Comparison of ENCODE assay signal across 8 mouse cellular contexts in genomic region chr1:21166287-21166733, GRCm38 (mm10). TPM values are rescaled to one million over a fixed set of nuclear protein-coding genes. Genes with fewer than 3 reads are reported as not detected.
DNase-seq lines count a peak whose midpoint lies in the region; ATAC-seq lines count a peak whose summit lies in the region.

No protein-coding gene starts in this region.

- H3K9ac ChIP-seq in hindbrain, embryonic 12.5 days: peak overlapping the region; percentile 25

- H3K4me3 ChIP-seq in hindbrain, embryonic 12.5 days: peak overlapping the region; percentile 39

- H3K4me1 ChIP-seq in hindbrain, embryonic 12.5 days: peaks cover 10% of the 10 kb centered on the region

- ATAC-seq in hindbrain, embryonic 12.5 days (ENCODE audit: low FRiP score): peak; percentile 96

- no peaks in the 10 kb centered on the region for H3K36me3 ChIP-seq in hindbrain, embryonic 12.5 days

- H3K4me2 ChIP-seq in hindbrain, embryonic 12.5 days (replicated peaks): peak overlapping the region; percentile 70

- H3K27ac ChIP-seq in hindbrain, embryonic 12.5 days: no peak overlapping the region

- peak; percentile 47 for DNase-seq in MEL-GATA-1-ER (ENCODE audit: extremely low read depth, low read depth)
- peak; percentile 70 for DNase-seq in cerebellum, adult 8-10 months
- DNase-seq in frontal cortex, postnatal 10 days (ENCODE audit: low spot score in 2 of 2): peak; percentile 76 to 82
- peak; percentile 80 to 88 for DNase-seq in layer of hippocampus, postnatal 14 days (ENCODE audit: low spot score in 2 of 2)
- DNase-seq in lung, postnatal 14 days: peak; percentile 86
- DNase-seq in retina, embryonic 14.5 days (ENCODE audit: low spot score): peak; percentile 92
- peak; percentile 87 for DNase-seq in thymus, postnatal 4 days

- under 1% methylated on average over 15 of the region's 15 CpGs for WGBS in hindbrain, embryonic 12.5 days

- H3K9me3 ChIP-seq in hindbrain, embryonic 12.5 days (replicated peaks): no peaks in the 10 kb centered on the region

- peaks cover 10% of the 10 kb centered on the region; the same call in 1 of the 2 replicates for H3K27me3 ChIP-seq in hindbrain, embryonic 12.5 days

RNA-seq across cellular contexts. Expression of gene Tmem14a, which starts 52.1 kb away (rescaled TPM):
- polyA plus RNA-seq in hindbrain, embryonic 12.5 days (2016; fragmentation: Nextera tagmentation; extraction: Ambion mirVana): 13.7 and 15.3 TPM in 2 replicates
- total RNA-seq in layer of hippocampus, postnatal 14 days (2021): 10 to 100 TPM; 20.8 to 21.9 TPM
